19 mouse cellular contexts compared by ENCODE assay signal in the genomic region with DNA sequence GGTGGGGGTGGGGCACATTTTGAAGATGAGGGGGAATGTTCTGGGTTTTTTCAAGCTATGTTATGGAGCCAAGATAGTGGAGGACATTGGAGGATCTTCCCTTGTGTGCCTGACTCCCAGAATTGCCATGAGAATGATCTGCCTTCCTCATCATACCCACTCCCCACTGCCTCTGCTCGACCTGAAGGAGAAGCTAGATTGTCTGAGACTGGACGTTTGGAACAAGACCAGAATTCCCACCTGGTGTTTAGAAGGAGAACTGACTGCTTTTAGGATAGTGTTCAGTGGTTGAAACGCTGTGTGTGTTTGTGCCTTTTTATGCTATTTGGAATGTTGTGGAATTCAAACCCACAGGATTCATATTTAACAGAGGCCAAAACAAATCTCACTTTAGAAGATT. TPM values are rescaled to one million over a fixed set of nuclear protein-coding genes. Genes with fewer than 3 reads are reported as not detected.
A peak's percentile ranks its signal among the peaks of the same experiment; 100 is the strongest.
DNase-seq lines count a peak whose midpoint lies in the region; ATAC-seq lines count a peak whose summit lies in the region.
"Had no signal": no experiment of that assay in that cellular context is flagged by ENCODE, and none has a peak within 500 bp of the region (broad histone marks: within the 10 kb centered on the region; RNA-seq: fewer than 3 reads in every experiment).

No protein-coding gene starts in this region.

- H3K9ac ChIP-seq in forebrain, embryonic 16.5 days (replicated peaks; ENCODE audit: low read depth, low read length) = no peak overlapping the region
- no peak overlapping the region for H3K9ac ChIP-seq in hindbrain, embryonic 13.5 days
- no peak overlapping the region for H3K9ac ChIP-seq in midbrain, embryonic 15.5 days
- H3K9ac ChIP-seq: forebrain, postnatal 0 days; limb, embryonic 13.5 days; liver, embryonic 15.5 days had no signal

- H3K9me3 ChIP-seq in forebrain, embryonic 10.5 days = no peaks in the 10 kb centered on the region
- no peaks in the 10 kb centered on the region for H3K9me3 ChIP-seq in forebrain, embryonic 16.5 days (ENCODE audit: control insufficient read depth, low read length)
- H3K9me3 ChIP-seq in embryonic facial prominence, embryonic 10.5 days = no peaks in the 10 kb centered on the region
- no peaks in the 10 kb centered on the region for H3K9me3 ChIP-seq in hindbrain, embryonic 13.5 days
- no peaks in the 10 kb centered on the region for H3K9me3 ChIP-seq in midbrain, embryonic 15.5 days
- H3K9me3 ChIP-seq: liver, embryonic 15.5 days had no signal

- no peak for DNase-seq in forebrain, embryonic 10.5 days (ENCODE audit: extremely low spot score, low spot score)
- no peak for DNase-seq in embryonic facial prominence, embryonic 10.5 days (ENCODE audit: low spot score)
- DNase-seq in right cerebral cortex, postnatal 4 days = no peak
- DNase-seq in kidney, adult 9 months = no peak
- no peak for DNase-seq in layer of hippocampus, postnatal 36 days
- DNase-seq: cerebellum, adult 2 months; cerebellum, postnatal 36 days; forebrain, postnatal 0 days; heart, postnatal 10 days; kidney, adult 2 months; kidney, postnatal 25 days; lung, postnatal 10 days had no signal

- H3K36me3 ChIP-seq in forebrain, embryonic 10.5 days (replicated peaks) = no peaks in the 10 kb centered on the region
- H3K36me3 ChIP-seq in forebrain, embryonic 16.5 days (ENCODE audit: control insufficient read depth, insufficient read depth) = no peaks in the 10 kb centered on the region
- no peaks in the 10 kb centered on the region for H3K36me3 ChIP-seq in embryonic facial prominence, embryonic 10.5 days (replicated peaks)
- no peaks in the 10 kb centered on the region for H3K36me3 ChIP-seq in hindbrain, embryonic 13.5 days
- H3K36me3 ChIP-seq in midbrain, embryonic 15.5 days (replicated peaks) = no peaks in the 10 kb centered on the region
- H3K36me3 ChIP-seq: limb, embryonic 13.5 days; liver, embryonic 15.5 days had no signal

- peak overlapping the region; percentile 37 for H3K27ac ChIP-seq in forebrain, embryonic 10.5 days
- H3K27ac ChIP-seq in forebrain, embryonic 16.5 days (ENCODE audit: low read length) = no peak overlapping the region
- H3K27ac ChIP-seq in embryonic facial prominence, embryonic 10.5 days (replicated peaks) = peak overlapping the region; percentile 21; the same call in 1 of the 2 replicates
- H3K27ac ChIP-seq in hindbrain, embryonic 13.5 days = 0 out of 2 replicates have a peak overlapping the region, but pooled peaks have one; percentile 62
- H3K27ac ChIP-seq in midbrain, embryonic 15.5 days = no peak overlapping the region
- H3K27ac ChIP-seq: left cerebral cortex, adult 2 months; limb, embryonic 13.5 days; liver, embryonic 15.5 days had no signal

- no peak for ATAC-seq in forebrain, embryonic 16.5 days
- no peak for ATAC-seq in hindbrain, embryonic 13.5 days (ENCODE audit: low FRiP score)
- peak; percentile 22; the same call in 1 of the 2 replicates for ATAC-seq in midbrain, embryonic 15.5 days (replicated peaks)

- H3K27me3 ChIP-seq in forebrain, embryonic 10.5 days (ENCODE audit: poor library complexity, severe bottlenecking) = peaks cover 1% of the 10 kb centered on the region; the same call in 1 of the 2 replicates
- H3K27me3 ChIP-seq in forebrain, embryonic 16.5 days (replicated peaks; ENCODE audit: control insufficient read depth, insufficient read depth, low read length) = no peaks in the 10 kb centered on the region
- no peaks in the 10 kb centered on the region for H3K27me3 ChIP-seq in embryonic facial prominence, embryonic 10.5 days (replicated peaks; ENCODE audit: low read depth, poor library complexity, severe bottlenecking)
- no peaks in the 10 kb centered on the region for H3K27me3 ChIP-seq in hindbrain, embryonic 13.5 days
- no peaks in the 10 kb centered on the region for H3K27me3 ChIP-seq in midbrain, embryonic 15.5 days (replicated peaks)
- H3K27me3 ChIP-seq: liver, embryonic 15.5 days had no signal

- peaks cover 46% of the 10 kb centered on the region for H3K4me1 ChIP-seq in forebrain, embryonic 10.5 days
- H3K4me1 ChIP-seq in forebrain, embryonic 16.5 days (replicated peaks; ENCODE audit: control insufficient read depth, insufficient read depth, low read length) = no peaks in the 10 kb centered on the region; the same call in 1 of the 2 replicates
- peaks cover 42% of the 10 kb centered on the region for H3K4me1 ChIP-seq in embryonic facial prominence, embryonic 10.5 days
- H3K4me1 ChIP-seq in hindbrain, embryonic 13.5 days (replicated peaks) = peaks cover 20% of the 10 kb centered on the region
- H3K4me1 ChIP-seq in midbrain, embryonic 15.5 days = peaks cover 12% of the 10 kb centered on the region
- H3K4me1 ChIP-seq: liver, embryonic 15.5 days had no signal

- no peak overlapping the region for H3K4me3 ChIP-seq in forebrain, embryonic 10.5 days
- H3K4me3 ChIP-seq in forebrain, embryonic 16.5 days (replicated peaks; ENCODE audit: low read length) = no peak overlapping the region
- H3K4me3 ChIP-seq in embryonic facial prominence, embryonic 10.5 days = no peak overlapping the region
- H3K4me3 ChIP-seq in hindbrain, embryonic 13.5 days = no peak overlapping the region
- H3K4me3 ChIP-seq in midbrain, embryonic 15.5 days = no peak overlapping the region
- H3K4me3 ChIP-seq: left cerebral cortex, adult 2 months; limb, embryonic 13.5 days; liver, embryonic 15.5 days had no signal

- WGBS in forebrain, embryonic 10.5 days = 60% methylated on average over 3 of the region's 3 CpGs
- 55% methylated on average over 3 of the region's 3 CpGs for WGBS in forebrain, embryonic 16.5 days
- WGBS in embryonic facial prominence, embryonic 10.5 days = 71% methylated on average over 3 of the region's 3 CpGs
- WGBS in hindbrain, embryonic 13.5 days = 53% methylated on average over 3 of the region's 3 CpGs
- 57% methylated on average over 3 of the region's 3 CpGs for WGBS in midbrain, embryonic 15.5 days

- no peak overlapping the region for H3K4me2 ChIP-seq in forebrain, embryonic 16.5 days (ENCODE audit: low read length)
- no peak overlapping the region for H3K4me2 ChIP-seq in hindbrain, embryonic 13.5 days
- H3K4me2 ChIP-seq in midbrain, embryonic 15.5 days = no peak overlapping the region
- H3K4me2 ChIP-seq: heart, embryonic 11.5 days; limb, embryonic 13.5 days; liver, embryonic 15.5 days had no signal

RNA-seq across cellular contexts. Expression of a gene that starts 8.7 kb away (rescaled TPM):
- polyA plus RNA-seq in forebrain, embryonic 10.5 days (2016; fragmentation: Nextera tagmentation; extraction: Ambion mirVana) = 0.76 and 1.3 TPM in 2 replicates
- 6.2 and 6.3 TPM in 2 replicates for polyA plus RNA-seq in forebrain, embryonic 16.5 days (2015; fragmentation: Nextera tagmentation; extraction: Ambion mirVana)
- polyA plus RNA-seq in embryonic facial prominence, embryonic 10.5 days (2016; fragmentation: Nextera tagmentation; extraction: Ambion mirVana) = 1.2 and 3.6 TPM in 2 replicates
- polyA plus RNA-seq in hindbrain, embryonic 13.5 days (2015; fragmentation: Nextera tagmentation; extraction: Ambion mirVana) = 7.9 and 8.6 TPM in 2 replicates
- 10.9 and 14.8 TPM in 2 replicates for polyA plus RNA-seq in midbrain, embryonic 15.5 days (2015; fragmentation: Nextera tagmentation; extraction: Ambion mirVana)
- total RNA-seq in layer of hippocampus, postnatal 36 days (2021) = 10 to 100 TPM; 10.8 to 11.0 TPM
- polyA plus RNA-seq: liver, embryonic 15.5 days had no signal

RNA-seq across cellular contexts. Expression of a gene that starts 42.5 kb away (rescaled TPM):
- polyA plus RNA-seq in forebrain, embryonic 10.5 days (2016; fragmentation: Nextera tagmentation; extraction: Ambion mirVana) = 9.4 and 9.6 TPM in 2 replicates
- polyA plus RNA-seq in forebrain, embryonic 16.5 days (2015; fragmentation: Nextera tagmentation; extraction: Ambion mirVana) = 2.7 and 3.4 TPM in 2 replicates
- polyA plus RNA-seq in embryonic facial prominence, embryonic 10.5 days (2016; fragmentation: Nextera tagmentation; extraction: Ambion mirVana) = 12.7 and 14.4 TPM in 2 replicates
- polyA plus RNA-seq in hindbrain, embryonic 13.5 days (2015; fragmentation: Nextera tagmentation; extraction: Ambion mirVana) = 3.3 and 3.6 TPM in 2 replicates
- polyA plus RNA-seq in midbrain, embryonic 15.5 days (2015; fragmentation: Nextera tagmentation; extraction: Ambion mirVana) = 3.0 and 3.3 TPM in 2 replicates
- total RNA-seq in layer of hippocampus, postnatal 36 days (2021) = 1 to 10 TPM; 5.3 to 5.4 TPM

Comparison
In these comparisons a context has a peak if more than half of its experiments do, and no peak if none do; other contexts are left out.
1. H3K27ac ChIP-seq: peak in forebrain, embryonic 10.5 days (single experiment), embryonic facial prominence, embryonic 10.5 days (single experiment) and hindbrain, embryonic 13.5 days (single experiment); none in forebrain, embryonic 16.5 days (single experiment) and midbrain, embryonic 15.5 days (single experiment).